Mouse (Mus musculus) cortical plate, adult 2 months (tissue): Measurements from ENCODE around the gene Acvr2b.

Experiments
- CTCF ChIP-seq: fragments of 200-500 bp; IDR thresholded peaks from 2 replicates; pipeline ENCODE4 v1.5.1; 2011; ENCODE audit warnings: mild to moderate bottlenecking, control low read depth, low read length; ENCODE audit not compliant: insufficient read depth; ENCODE audit errors: extremely low read depth
- POLR2A ChIP-seq: fragments of 200-500 bp; IDR thresholded peaks from 2 replicates; pipeline ENCODE4 v1.6.1; 2011; ENCODE audit warnings: mild to moderate bottlenecking, low read length, control low read depth; ENCODE audit not compliant: insufficient read depth; ENCODE audit errors: extremely low read depth

GRCm38 (mm10) chr9:119390214-119390613 lies 11.7 kb upstream of the Acvr2b start:
- no peak for TF ChIP-seq POLR2A
- TF ChIP-seq CTCF: no peak
